Mouse (Mus musculus): ENCODE measurements around the gene Gm5615. TPM values are rescaled to one million over a fixed set of nuclear protein-coding genes. Genes with fewer than 3 reads are reported as not detected.

Gm5615 gene
- total RNA-seq (2014; rRNA removed): not detected in 2 replicates
- polyA plus RNA-seq (2015; fragmentation: Nextera tagmentation; extraction: Ambion mirVana): not detected in 2 replicates

GRCm38 (mm10) chr9:36541863-36542262, at the start of gene Gm5615:
Gene Gm5615, minus strand, starts transcription at chr9:36541963.
- DNase-seq (ENCODE audit: low spot score): no peak
- TF ChIP-seq CTCF (IDR thresholded peaks at IDR 0.05; ENCODE audit: low read depth): no peak
- 92% methylated on average over 2 of the region's 2 CpGs for WGBS

GRCm38 (mm10) chr9:36582535-36582934, 40.8 kb upstream of the Gm5615 start, which contains the start of gene Gm17689:
Gene Gm17689, minus strand, starts transcription at chr9:36582635.
- Histone ChIP-seq H3K27ac (no peak within 1 kb of the TSS), H3K4me3 (ENCODE audit: low read length) (no peak within 1 kb of the TSS), H3K9ac (replicated peaks; ENCODE audit: low read length) (no peak within 1 kb of the TSS), H3K9me3 (ENCODE audit: low read length) (0 out of 2 replicates have a peak, but pooled peaks cover 2% of the 10 kb centered on the region), H3K36me3 (ENCODE audit: insufficient read depth, low read length) (no peaks in the 10 kb centered on the region), H3K27me3 (ENCODE audit: insufficient read depth, low read length) (no peaks in the 10 kb centered on the region), H3K4me1 (ENCODE audit: insufficient read depth, low read length) (no peaks in the 10 kb centered on the region), H3K4me2 (ENCODE audit: low read depth, low read length) (no peak within 1 kb of the TSS)
- ATAC-seq (no peak), DNase-seq (ENCODE audit: low spot score) (no peak)
- WGBS: 81% methylated on average over 1 of the region's 1 CpGs
- no peak for TF ChIP-seq CTCF (IDR thresholded peaks at IDR 0.05; ENCODE audit: low read depth)

More at GRCm38 (mm10) chr9:36541863-36542262, at the start of gene Gm5615:
- Histone ChIP-seq H3K36me3 (ENCODE audit: insufficient read depth, low read length) (no peaks in the 10 kb centered on the region), H3K27me3 (ENCODE audit: insufficient read depth, low read length) (no peaks in the 10 kb centered on the region), H3K27ac (no peak within 1 kb of the TSS), H3K4me2 (ENCODE audit: low read depth, low read length) (no peak within 1 kb of the TSS), H3K9ac (replicated peaks; ENCODE audit: low read length) (no peak within 1 kb of the TSS), H3K4me1 (ENCODE audit: insufficient read depth, low read length) (no peaks in the 10 kb centered on the region), H3K9me3 (ENCODE audit: low read length) (no peaks in the 10 kb centered on the region), H3K4me3 (ENCODE audit: low read length) (no peak within 1 kb of the TSS)
- ATAC-seq: no peak

- Histone ChIP-seq H3K4me2 (ENCODE audit: low read depth, low read length) (no peak overlapping the region), H3K4me1 (ENCODE audit: insufficient read depth, low read length) (no peaks in the 10 kb centered on the region), H3K9me3 (ENCODE audit: low read length) (peaks cover 3% of the 10 kb centered on the region; the same call in 1 of the 2 replicates), H3K27me3 (ENCODE audit: insufficient read depth, low read length) (no peaks in the 10 kb centered on the region), H3K36me3 (ENCODE audit: insufficient read depth, low read length) (no peaks in the 10 kb centered on the region), H3K27ac (no peak overlapping the region), H3K4me3 (ENCODE audit: low read length) (no peak overlapping the region), H3K9ac (replicated peaks; ENCODE audit: low read length) (no peak overlapping the region)
- ATAC-seq (no peak), DNase-seq (ENCODE audit: low spot score) (no peak)
- no peak for TF ChIP-seq CTCF (IDR thresholded peaks at IDR 0.05; ENCODE audit: low read depth)
- 85% methylated on average over 5 of the region's 5 CpGs for WGBS
Observed at GRCm38 (mm10) chr9:36504211-36504610, 37.6 kb downstream of the Gm5615 start.

- H3K9ac ChIP-seq (replicated peaks; ENCODE audit: low read length): no peak overlapping the region
- no peak overlapping the region for H3K4me3 ChIP-seq (ENCODE audit: low read length)
- TF ChIP-seq CTCF (IDR thresholded peaks at IDR 0.05; ENCODE audit: low read depth): no peak
- H3K27ac ChIP-seq: no peak overlapping the region
- peaks cover 5% of the 10 kb centered on the region; the same call in 1 of the 2 replicates for H3K9me3 ChIP-seq (ENCODE audit: low read length)
- H3K36me3 ChIP-seq (ENCODE audit: insufficient read depth, low read length): no peaks in the 10 kb centered on the region
- H3K4me2 ChIP-seq (ENCODE audit: low read depth, low read length): no peak overlapping the region
- ATAC-seq (no peak), DNase-seq (ENCODE audit: low spot score) (no peak)
- no peaks in the 10 kb centered on the region for H3K27me3 ChIP-seq (ENCODE audit: insufficient read depth, low read length)
- 71% methylated on average over 1 of the region's 1 CpGs for WGBS
- H3K4me1 ChIP-seq (ENCODE audit: insufficient read depth, low read length): no peaks in the 10 kb centered on the region
Observed at GRCm38 (mm10) chr9:36495824-36496223, 45.9 kb downstream of the Gm5615 start.

- H3K9ac ChIP-seq (replicated peaks; ENCODE audit: low read length): no peak overlapping the region
- H3K9me3 ChIP-seq (ENCODE audit: low read length): peaks cover 5% of the 10 kb centered on the region; the same call in 1 of the 2 replicates
- no peak for DNase-seq (ENCODE audit: low spot score)
- H3K36me3 ChIP-seq (ENCODE audit: insufficient read depth, low read length): no peaks in the 10 kb centered on the region
- no peak overlapping the region for H3K4me3 ChIP-seq (ENCODE audit: low read length)
- ATAC-seq: no peak
- H3K27ac ChIP-seq: no peak overlapping the region
- 82% methylated on average over 4 of the region's 4 CpGs for WGBS
- H3K27me3 ChIP-seq (ENCODE audit: insufficient read depth, low read length): no peaks in the 10 kb centered on the region
- H3K4me2 ChIP-seq (ENCODE audit: low read depth, low read length): no peak overlapping the region
- TF ChIP-seq CTCF (IDR thresholded peaks at IDR 0.05; ENCODE audit: low read depth): no peak
- no peaks in the 10 kb centered on the region for H3K4me1 ChIP-seq (ENCODE audit: insufficient read depth, low read length)
Observed at GRCm38 (mm10) chr9:36494501-36495220, 47.1 kb downstream of the Gm5615 start.

Other genes starting within 250 kb of the Gm5615 start
- not detected in 2 replicates for gene Gm7257, start 110.1 kb downstream of the Gm5615 start, total RNA-seq (2014; rRNA removed)
- not detected in 2 replicates for gene Gm7257, start 110.1 kb downstream of the Gm5615 start, polyA plus RNA-seq (2015; fragmentation: Nextera tagmentation; extraction: Ambion mirVana)
- gene Gm9513, start 66.3 kb downstream of the Gm5615 start, total RNA-seq (2014; rRNA removed): not detected in 2 replicates
- gene Gm9513, start 66.3 kb downstream of the Gm5615 start, polyA plus RNA-seq (2015; fragmentation: Nextera tagmentation; extraction: Ambion mirVana): not detected in 2 replicates
- not detected in 2 replicates for gene Gm17689, start 40.7 kb upstream of the Gm5615 start, total RNA-seq (2014; rRNA removed)
- not detected in 2 replicates for gene Gm17689, start 40.7 kb upstream of the Gm5615 start, polyA plus RNA-seq (2015; fragmentation: Nextera tagmentation; extraction: Ambion mirVana)
- gene A630095E13Rik, start 101.4 kb upstream of the Gm5615 start, total RNA-seq (2014; rRNA removed): not detected in 2 replicates
- not detected in 2 replicates for gene A630095E13Rik, start 101.4 kb upstream of the Gm5615 start, polyA plus RNA-seq (2015; fragmentation: Nextera tagmentation; extraction: Ambion mirVana)
- not detected in 2 replicates for gene Acrv1, start 151.3 kb upstream of the Gm5615 start, total RNA-seq (2014; rRNA removed)
- not detected in 2 replicates for gene Acrv1, start 151.3 kb upstream of the Gm5615 start, polyA plus RNA-seq (2015; fragmentation: Nextera tagmentation; extraction: Ambion mirVana)
- 4.3 and 5.2 TPM in 2 replicates for gene Chek1, start 185.1 kb upstream of the Gm5615 start, total RNA-seq (2014; rRNA removed)
- gene Chek1, start 185.1 kb upstream of the Gm5615 start, polyA plus RNA-seq (2015; fragmentation: Nextera tagmentation; extraction: Ambion mirVana): 5.1 and 5.8 TPM in 2 replicates
- gene Stt3a, start 225.7 kb upstream of the Gm5615 start, total RNA-seq (2014; rRNA removed): 67.4 and 80.1 TPM in 2 replicates
- 74.1 and 81.1 TPM in 2 replicates for gene Stt3a, start 225.7 kb upstream of the Gm5615 start, polyA plus RNA-seq (2015; fragmentation: Nextera tagmentation; extraction: Ambion mirVana)

All from hindbrain, postnatal 0 days (tissue).